Mouse (Mus musculus): ENCODE data around the gene Ror1.
A peak's percentile ranks its signal among the peaks of the same experiment; 100 is the strongest.

The Ror1 gene

GRCm38 (mm10) chr4:100116366-100116765, 20.8 kb downstream of the Ror1 start:
- DNase-seq (ENCODE audit: low read depth, low spot score), result peak; percentile 9

- no peak for DNase-seq (ENCODE audit: low read depth, low spot score)
Measured at GRCm38 (mm10) chr4:100118676-100119075, 23.1 kb downstream of the Ror1 start.

GRCm38 (mm10) chr4:100119431-100119830, 23.8 kb downstream of the Ror1 start:
- no peak for DNase-seq (ENCODE audit: low read depth, low spot score)

- no peak for DNase-seq (ENCODE audit: low read depth, low spot score)
Measured at GRCm38 (mm10) chr4:100120547-100120946, 25.0 kb downstream of the Ror1 start.

- no peak for DNase-seq (ENCODE audit: low read depth, low spot score)
Measured at GRCm38 (mm10) chr4:100122436-100122835, 26.8 kb downstream of the Ror1 start.

- no peak for DNase-seq (ENCODE audit: low read depth, low spot score)
Measured at GRCm38 (mm10) chr4:100123519-100123918, 27.9 kb downstream of the Ror1 start.

- DNase-seq (ENCODE audit: low read depth, low spot score), result no peak
Measured at GRCm38 (mm10) chr4:100124056-100124455, 28.5 kb downstream of the Ror1 start.

GRCm38 (mm10) chr4:100124935-100125334, 29.3 kb downstream of the Ror1 start:
- DNase-seq (ENCODE audit: low read depth, low spot score), result peak; percentile 21

- no peak for DNase-seq (ENCODE audit: low read depth, low spot score)
Measured at GRCm38 (mm10) chr4:100126531-100127310, 31.1 kb downstream of the Ror1 start.

- no peak for DNase-seq (ENCODE audit: low read depth, low spot score)
Measured at GRCm38 (mm10) chr4:100128026-100128922, 32.7 kb downstream of the Ror1 start.

GRCm38 (mm10) chr4:100129201-100129600, 33.6 kb downstream of the Ror1 start:
- DNase-seq (ENCODE audit: low read depth, low spot score), result no peak

GRCm38 (mm10) chr4:100130771-100131475, 35.3 kb downstream of the Ror1 start:
- DNase-seq (ENCODE audit: low read depth, low spot score), result no peak

- DNase-seq (ENCODE audit: low read depth, low spot score), result no peak
Measured at GRCm38 (mm10) chr4:100131488-100131887, 35.9 kb downstream of the Ror1 start.

- DNase-seq (ENCODE audit: low read depth, low spot score), result no peak
Measured at GRCm38 (mm10) chr4:100132261-100132660, 36.7 kb downstream of the Ror1 start.

- no peak for DNase-seq (ENCODE audit: low read depth, low spot score)
Measured at GRCm38 (mm10) chr4:100136046-100136445, 40.5 kb downstream of the Ror1 start.

- DNase-seq (ENCODE audit: low read depth, low spot score), result no peak
Measured at GRCm38 (mm10) chr4:100137102-100137835, 41.7 kb downstream of the Ror1 start.

GRCm38 (mm10) chr4:100141626-100142025, 46.0 kb downstream of the Ror1 start:
- DNase-seq (ENCODE audit: low read depth, low spot score), result no peak

- no peak for DNase-seq (ENCODE audit: low read depth, low spot score)
Measured at GRCm38 (mm10) chr4:100144744-100145143, 49.2 kb downstream of the Ror1 start.

- DNase-seq (ENCODE audit: low read depth, low spot score), result no peak
Measured at GRCm38 (mm10) chr4:100150797-100151196, 55.2 kb downstream of the Ror1 start.

- no peak for DNase-seq (ENCODE audit: low read depth, low spot score)
Measured at GRCm38 (mm10) chr4:100154560-100155130, 59.1 kb downstream of the Ror1 start.

- no peak for DNase-seq (ENCODE audit: low read depth, low spot score)
Measured at GRCm38 (mm10) chr4:100155731-100156130, 60.1 kb downstream of the Ror1 start.

Data from R1 (cell line).